Mouse (Mus musculus) neural tube, embryonic 11.5 days (tissue): ENCODE measurements at regions not wholly inside any gene's neighbourhood (a gene's known extent, or its start where the extent isn't known, plus 50 kb on each side); places are given as distances from the start of the nearest gene placed in this dataset.
"Not testable (repeated sequence)": the region's sequence is repeated elsewhere in the genome, so short reads cannot be mapped to it uniquely, and the experiment has no call there.

Experiments used
- ATAC-seq: fragments of 200-750 bp; cut with Nextera tagmentation; 2 replicates; pipeline ENCODE4 v1.8.0; 2017; ENCODE audit warnings: moderate number of reproducible peaks, mild to moderate bottlenecking, moderate TSS enrichment, moderate library complexity; ENCODE audit not compliant: insufficient read depth, low FRiP score, low TSS enrichment
- DNase-seq: peaks from one replicate; pipeline ENCODE4 v3.0.0-alpha.2; 2015; ENCODE audit warnings: low spot score
- H3K27ac ChIP-seq: fragments of 300-500 bp; sonication (generic); 2 replicates; pipeline ENCODE4 v1.5.1; 2014; ENCODE audit warnings: low read depth, mild to moderate bottlenecking, low read length
- H3K27me3 ChIP-seq: fragments of 300-500 bp; sonication (generic); 2 replicates; pipeline ENCODE4 v1.6.1; 2014; ENCODE audit warnings: mild to moderate bottlenecking, low read length, mixed read lengths; ENCODE audit not compliant: control insufficient read depth, insufficient read depth
- H3K36me3 ChIP-seq: fragments of 300-500 bp; sonication (generic); 2 replicates; pipeline ENCODE4 v1.6.1; 2014; ENCODE audit warnings: mild to moderate bottlenecking, low read length, moderate library complexity, mixed read lengths; ENCODE audit not compliant: control insufficient read depth, insufficient read depth
- H3K4me1 ChIP-seq: fragments of 300-500 bp; sonication (generic); 2 replicates; pipeline ENCODE4 v1.6.1; 2014; ENCODE audit warnings: low read length, mixed read lengths; ENCODE audit not compliant: control insufficient read depth, insufficient read depth
- H3K4me2 ChIP-seq: fragments of 300-500 bp; sonication (generic); 2 replicates; pipeline ENCODE4 v1.6.1; 2014; ENCODE audit warnings: low read depth, mild to moderate bottlenecking, moderate library complexity
- H3K4me3 ChIP-seq: fragments of 300-500 bp; sonication (generic); 2 replicates; pipeline ENCODE4 v1.5.1; 2014; ENCODE audit warnings: low read depth, low read length
- H3K9ac ChIP-seq: fragments of 300-500 bp; sonication (generic); 2 replicates; pipeline ENCODE4 v1.6.1; 2014; ENCODE audit warnings: mild to moderate bottlenecking, low read length
- H3K9me3 ChIP-seq: fragments of 300-500 bp; sonication (generic); 2 replicates; pipeline ENCODE4 v1.6.1; 2016; ENCODE audit warnings: low read length; ENCODE audit not compliant: control insufficient read depth
- WGBS: fragments of 180-500 bp; shearing (Covaris S2); extraction: QIAGEN DNeasy Blood & Tissue Kit; methylation state at CpG from one replicate; pipeline ENCODE4 v1.1.7; 2014; 5-methylcytosine and 5-hydroxymethylcytosine counted together

- DNase-seq, H3K4me2 ChIP-seq, H3K36me3 ChIP-seq, H3K9ac ChIP-seq, H3K4me3 ChIP-seq, H3K9me3 ChIP-seq, H3K4me1 ChIP-seq, H3K27me3 ChIP-seq, H3K27ac ChIP-seq, ATAC-seq: not testable (repeated sequence)
- WGBS: 67% methylated on average over 4 of the region's 4 CpGs
Observed at GRCm38 (mm10) chr16:86187609-86188008, 286.0 kb upstream of the Adamts5 start.

DNA sequence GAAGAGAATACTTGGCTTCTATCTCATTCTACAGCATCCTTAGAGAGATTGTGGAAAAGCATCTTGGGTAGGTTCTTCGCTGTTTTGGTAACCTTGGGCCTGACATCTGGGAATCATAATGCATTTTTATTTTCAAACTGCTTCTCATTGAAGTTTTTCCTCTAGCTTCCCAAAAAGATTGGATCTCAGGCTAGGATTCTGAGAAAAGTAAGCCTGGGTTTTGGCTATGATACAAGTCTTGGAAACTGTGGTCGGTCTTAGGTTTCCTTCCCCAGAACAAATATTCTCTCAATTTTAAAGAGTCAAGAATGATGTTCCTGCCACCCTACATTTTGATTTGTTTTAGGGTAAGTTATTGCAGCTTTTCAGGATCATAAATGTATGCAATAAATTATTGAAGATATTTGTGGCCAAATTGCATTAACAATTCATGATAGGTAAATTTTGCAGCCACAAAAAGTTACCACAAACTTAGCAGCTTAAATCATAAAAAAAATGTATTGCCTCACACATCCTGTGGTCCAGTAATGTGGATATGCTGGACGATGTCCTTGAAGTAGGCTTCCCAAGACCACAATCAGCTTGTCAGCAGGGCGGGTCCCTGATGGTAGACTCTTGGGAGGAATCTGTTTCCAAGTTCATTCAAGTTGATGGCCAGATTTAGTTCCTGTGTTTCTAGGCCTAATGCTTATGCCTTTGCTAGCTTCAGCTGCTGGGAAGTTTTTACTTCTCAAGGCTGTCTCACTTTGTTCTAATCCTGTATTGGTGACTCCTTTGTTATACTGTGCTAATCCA lies 257.6 kb upstream of the Adamts5 start:
- 91% methylated on average over 4 of the region's 4 CpGs for WGBS
- DNase-seq: no peak

DNA sequence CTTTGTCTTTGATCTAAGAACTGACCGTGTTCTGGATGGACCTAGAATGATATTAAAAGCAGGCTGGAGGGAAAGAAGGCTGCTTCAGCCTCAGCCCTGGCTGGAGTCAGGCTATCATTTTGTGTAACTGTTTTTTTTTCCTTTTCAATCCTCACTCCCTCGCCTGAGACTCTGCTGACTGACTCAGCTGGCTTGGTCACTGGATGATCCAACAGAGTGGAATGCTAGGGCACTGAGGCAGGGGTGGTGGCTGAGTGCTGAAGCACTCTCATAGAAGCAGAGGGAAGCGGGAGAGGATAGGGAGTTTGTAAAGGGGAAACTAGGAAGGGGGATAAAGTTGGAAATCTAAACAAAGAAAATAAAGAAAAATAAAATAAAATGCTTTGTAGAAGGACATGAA lies 236.5 kb upstream of the Adamts5 start:
- Histone ChIP-seq H3K4me3 (no peak overlapping the region), H3K36me3 (no peaks in the 10 kb centered on the region), H3K4me1 (no peaks in the 10 kb centered on the region), H3K9me3 (no peaks in the 10 kb centered on the region), H3K27me3 (no peaks in the 10 kb centered on the region), H3K9ac (no peak overlapping the region), H3K27ac (no peak overlapping the region), H3K4me2 (no peak overlapping the region)
- ATAC-seq: no peak
- 69% methylated on average over 3 of the region's 3 CpGs for WGBS
- no peak for DNase-seq

More for the DNA sequence above, 257.6 kb upstream of the Adamts5 start:
- no peaks in the 10 kb centered on the region for H3K4me1 ChIP-seq
- H3K36me3 ChIP-seq: no peaks in the 10 kb centered on the region
- no peak overlapping the region for H3K27ac ChIP-seq
- no peak overlapping the region for H3K9ac ChIP-seq
- H3K4me3 ChIP-seq: no peak overlapping the region
- H3K4me2 ChIP-seq: no peak overlapping the region
- no peaks in the 10 kb centered on the region for H3K9me3 ChIP-seq
- H3K27me3 ChIP-seq: no peaks in the 10 kb centered on the region
- ATAC-seq: no peak

- H3K36me3 ChIP-seq: no peaks in the 10 kb centered on the region
- H3K27me3 ChIP-seq: no peaks in the 10 kb centered on the region
- H3K27ac ChIP-seq: no peak overlapping the region
- H3K4me1 ChIP-seq: no peaks in the 10 kb centered on the region
- no peak for ATAC-seq
- H3K9ac ChIP-seq: no peak overlapping the region
- H3K4me3 ChIP-seq: no peak overlapping the region
- DNase-seq: no peak
- H3K9me3 ChIP-seq: no peaks in the 10 kb centered on the region
- H3K4me2 ChIP-seq: no peak overlapping the region
- WGBS: 29% methylated on average over 3 of the region's 3 CpGs
Observed at GRCm38 (mm10) chr16:86136169-86136568, 234.5 kb upstream of the Adamts5 start.

GRCm38 (mm10) chr16:86127391-86127790 lies 225.8 kb upstream of the Adamts5 start:
- Histone ChIP-seq H3K9ac (no peak overlapping the region), H3K4me1 (no peaks in the 10 kb centered on the region), H3K27me3 (no peaks in the 10 kb centered on the region), H3K36me3 (no peaks in the 10 kb centered on the region), H3K9me3 (no peaks in the 10 kb centered on the region), H3K4me2 (no peak overlapping the region), H3K27ac (no peak overlapping the region), H3K4me3 (no peak overlapping the region)
- no peak for ATAC-seq
- no peak for DNase-seq
- 87% methylated on average over 4 of the region's 4 CpGs for WGBS

- no peak overlapping the region for H3K4me2 ChIP-seq
- no peaks in the 10 kb centered on the region for H3K27me3 ChIP-seq
- no peaks in the 10 kb centered on the region for H3K36me3 ChIP-seq
- ATAC-seq (no peak), DNase-seq (no peak)
- WGBS: 79% methylated on average over 1 of the region's 1 CpGs
- no peak overlapping the region for H3K4me3 ChIP-seq
- H3K9ac ChIP-seq: no peak overlapping the region
- H3K4me1 ChIP-seq: no peaks in the 10 kb centered on the region
- no peak overlapping the region for H3K27ac ChIP-seq
- no peaks in the 10 kb centered on the region for H3K9me3 ChIP-seq
Observed at GRCm38 (mm10) chr16:86124182-86124581, 222.6 kb upstream of the Adamts5 start.

GRCm38 (mm10) chr16:86122936-86123335 lies 221.3 kb upstream of the Adamts5 start:
- WGBS: 56% methylated on average over 1 of the region's 1 CpGs
- Histone ChIP-seq H3K36me3 (no peaks in the 10 kb centered on the region), H3K9me3 (no peaks in the 10 kb centered on the region), H3K4me1 (no peaks in the 10 kb centered on the region), H3K27ac (no peak overlapping the region), H3K27me3 (no peaks in the 10 kb centered on the region), H3K4me2 (no peak overlapping the region), H3K4me3 (no peak overlapping the region), H3K9ac (no peak overlapping the region)
- no peak for ATAC-seq
- no peak for DNase-seq

- Histone ChIP-seq H3K9me3 (no peaks in the 10 kb centered on the region), H3K27ac (no peak overlapping the region), H3K4me1 (no peaks in the 10 kb centered on the region), H3K36me3 (no peaks in the 10 kb centered on the region), H3K27me3 (no peaks in the 10 kb centered on the region), H3K9ac (no peak overlapping the region), H3K4me2 (no peak overlapping the region), H3K4me3 (no peak overlapping the region)
- no peak for DNase-seq
- ATAC-seq: no peak
Observed at GRCm38 (mm10) chr16:86117959-86118358, 216.3 kb upstream of the Adamts5 start.

GRCm38 (mm10) chr16:86115587-86116376 lies 214.2 kb upstream of the Adamts5 start:
- no peak for ATAC-seq
- Histone ChIP-seq H3K27ac (no peak overlapping the region), H3K9me3 (no peaks in the 10 kb centered on the region), H3K4me2 (no peak overlapping the region), H3K4me3 (no peak overlapping the region), H3K9ac (no peak overlapping the region), H3K36me3 (no peaks in the 10 kb centered on the region), H3K27me3 (no peaks in the 10 kb centered on the region), H3K4me1 (no peaks in the 10 kb centered on the region)
- no peak for DNase-seq
- 81% methylated on average over 2 of the region's 2 CpGs for WGBS
